Mouse (Mus musculus): ENCODE data around the gene Slc12a3.
A peak's percentile ranks its signal among the peaks of the same experiment; 100 is the strongest.

The Slc12a3 gene

GRCm38 (mm10) chr8:94328932-94329728, at the start of gene Slc12a3:
Gene Slc12a3 (plus strand): TSS chr8:94329201.
- DNase-seq, result peak; percentile 73

DNA sequence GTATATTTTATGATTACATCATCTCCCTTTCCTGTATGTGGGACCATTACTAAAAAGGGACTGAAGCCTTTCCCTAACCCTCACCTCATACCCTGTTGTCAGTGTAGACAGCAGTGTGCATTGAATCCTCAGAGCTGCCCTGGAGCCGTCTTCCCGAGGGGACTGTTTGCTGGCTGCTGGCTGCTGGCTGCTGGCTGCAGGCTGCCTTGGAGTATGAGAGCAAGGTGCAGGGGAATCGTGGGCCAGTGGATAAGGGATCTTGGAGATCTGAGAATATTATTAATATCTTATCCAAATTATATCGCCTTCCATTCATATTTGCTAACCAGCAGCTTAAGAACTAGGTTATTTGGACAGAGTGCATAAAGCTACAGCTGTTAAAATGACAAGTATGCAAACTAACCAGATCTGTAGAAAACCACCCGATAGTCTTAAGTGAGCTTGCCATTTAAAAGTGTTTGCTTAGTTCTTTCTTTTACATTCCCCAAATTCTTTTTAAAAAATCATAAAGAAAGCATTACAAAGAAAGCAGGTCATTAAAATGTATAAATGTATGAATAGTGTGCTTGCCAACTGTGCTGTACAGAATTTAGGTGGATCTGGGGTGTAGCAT, 48.9 kb upstream of the Slc12a3 start:
- DNase-seq, result no peak

DNA sequence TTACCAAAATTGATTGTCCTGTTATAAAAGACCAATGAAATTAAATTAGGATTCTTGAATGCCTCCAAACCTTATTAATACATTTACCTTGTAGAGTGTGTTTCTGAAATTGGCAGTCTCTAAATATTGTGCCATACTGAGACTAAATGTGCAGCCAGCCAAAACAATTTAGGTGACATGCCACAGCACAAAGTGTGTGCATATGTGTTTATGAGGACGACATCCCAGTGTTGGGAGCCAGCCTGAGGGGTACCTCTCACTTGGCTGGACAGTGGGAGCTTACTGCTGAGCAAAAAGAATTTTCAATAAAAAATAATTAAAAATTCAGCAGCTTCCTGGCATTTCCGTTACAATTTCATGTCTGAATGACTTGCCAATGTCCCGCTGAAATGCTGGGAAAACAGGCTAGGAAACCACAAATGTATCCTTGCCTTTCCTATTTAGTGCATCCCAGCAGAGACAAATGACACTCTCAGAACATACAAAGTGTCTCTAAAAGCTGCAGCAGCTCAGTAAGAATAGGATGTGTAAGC, 46.5 kb upstream of the Slc12a3 start:
- no peak for DNase-seq

DNA sequence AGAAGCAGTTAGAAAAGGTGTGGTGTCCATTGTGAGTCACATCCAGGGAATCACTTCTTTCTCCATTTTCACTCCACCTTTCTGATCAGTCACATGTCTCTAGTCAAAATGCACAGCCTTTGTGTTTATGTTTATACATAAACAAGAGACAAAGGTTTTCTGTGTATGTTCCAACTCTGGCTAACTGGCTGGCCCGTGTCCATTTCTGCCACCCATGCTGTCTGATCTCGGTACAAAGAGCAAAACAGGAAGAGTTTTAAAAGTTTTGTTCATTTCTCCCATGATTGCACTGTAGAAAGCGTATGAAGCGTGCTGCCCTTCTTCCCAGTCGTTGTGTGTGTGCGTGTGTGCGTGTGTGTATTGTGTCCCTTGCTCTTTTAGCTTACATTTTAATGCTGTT, 44.8 kb upstream of the Slc12a3 start:
- DNase-seq, result no peak

DNA sequence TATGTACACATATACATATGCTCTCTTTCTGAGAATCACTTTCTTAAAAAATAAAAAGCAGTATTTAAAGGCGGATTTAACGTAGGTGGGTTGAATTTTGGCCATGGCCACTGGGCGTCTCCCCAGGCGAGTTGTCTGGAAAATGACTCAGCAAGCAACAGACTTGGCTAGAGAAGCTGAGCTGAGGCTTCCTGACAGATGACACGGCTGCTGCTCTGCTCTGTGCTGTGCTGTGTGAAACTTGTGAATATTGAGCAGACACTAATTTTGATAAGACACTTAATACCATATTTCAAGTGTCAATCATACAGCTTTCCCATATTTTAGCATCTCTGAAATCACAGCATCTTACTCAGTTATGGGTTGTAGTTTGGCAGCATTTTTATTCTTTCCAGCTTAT, 38.4 kb upstream of the Slc12a3 start:
- DNase-seq, result no peak

GRCm38 (mm10) chr8:94292072-94292471, 36.9 kb upstream of the Slc12a3 start:
- DNase-seq, result peak; percentile 87

DNA sequence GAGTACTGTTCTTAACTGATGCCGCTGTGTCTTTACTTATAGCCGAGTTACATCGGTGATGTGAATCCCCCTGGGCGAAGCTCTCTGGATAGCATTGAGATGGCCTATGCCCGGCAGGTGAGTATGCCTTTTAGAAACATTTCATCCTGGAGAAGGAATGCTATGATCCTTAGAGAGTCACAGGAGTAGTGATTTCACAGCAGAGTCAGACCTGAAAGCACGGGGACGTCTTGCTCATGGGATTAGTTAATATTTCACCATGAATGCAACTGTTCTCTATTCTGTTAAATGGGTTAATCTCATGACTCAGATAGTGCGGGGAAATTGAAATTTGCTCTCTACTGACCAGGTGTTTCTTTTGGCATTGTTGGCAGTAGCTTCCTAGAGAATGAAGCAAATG, 36.4 kb upstream of the Slc12a3 start:
- peak; percentile 63 for DNase-seq

- DNase-seq, result no peak
Observed at GRCm38 (mm10) chr8:94295687-94296086, 33.3 kb upstream of the Slc12a3 start.

- no peak for DNase-seq
Observed at GRCm38 (mm10) chr8:94296312-94296991, 32.5 kb upstream of the Slc12a3 start.

DNA sequence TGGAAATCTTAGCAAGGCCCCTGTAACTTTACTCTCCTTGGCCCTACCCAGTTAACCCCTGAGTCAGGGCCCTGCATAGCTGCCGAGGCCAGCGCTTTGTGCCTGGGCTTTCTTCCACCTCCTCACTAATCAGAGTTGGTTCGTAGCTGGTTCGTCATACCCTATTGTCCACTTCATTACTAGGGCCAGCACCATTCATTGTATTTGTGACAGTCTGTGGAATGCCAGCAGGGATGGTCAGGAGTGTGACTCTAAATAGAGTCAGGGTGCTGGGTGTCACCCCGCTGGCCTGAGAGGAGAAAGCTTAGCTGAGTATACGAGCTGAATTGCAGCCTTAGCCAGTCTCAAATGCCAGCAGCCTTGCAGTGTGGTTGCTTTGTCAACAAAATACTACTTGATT, 31.9 kb upstream of the Slc12a3 start:
- DNase-seq, result no peak

DNA sequence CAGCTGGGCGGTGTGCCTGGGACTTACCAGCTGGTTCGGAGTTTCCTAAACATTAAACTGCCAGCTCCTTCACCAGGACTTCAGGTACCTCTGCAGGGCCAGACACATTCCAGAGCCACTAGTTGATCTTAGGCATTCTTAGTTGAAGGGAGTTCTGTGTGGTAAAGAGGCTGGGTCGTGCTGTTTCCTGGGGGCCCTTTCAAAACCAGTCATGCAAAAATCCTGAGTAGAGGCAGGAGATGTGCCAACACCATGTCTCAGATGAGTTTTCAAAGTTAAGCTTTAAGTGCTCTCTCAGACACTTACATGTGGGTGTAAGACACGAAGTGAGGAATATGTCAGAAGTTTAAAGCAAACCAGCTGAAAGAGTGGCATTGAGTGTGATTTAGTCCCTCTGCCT, 28.2 kb upstream of the Slc12a3 start:
- DNase-seq, result no peak

- no peak for DNase-seq
Observed at GRCm38 (mm10) chr8:94304412-94304811, 24.6 kb upstream of the Slc12a3 start.

GRCm38 (mm10) chr8:94306989-94307513, 21.9 kb upstream of the Slc12a3 start:
- DNase-seq, result no peak

GRCm38 (mm10) chr8:94307652-94308051, 21.3 kb upstream of the Slc12a3 start:
- DNase-seq, result no peak

DNA sequence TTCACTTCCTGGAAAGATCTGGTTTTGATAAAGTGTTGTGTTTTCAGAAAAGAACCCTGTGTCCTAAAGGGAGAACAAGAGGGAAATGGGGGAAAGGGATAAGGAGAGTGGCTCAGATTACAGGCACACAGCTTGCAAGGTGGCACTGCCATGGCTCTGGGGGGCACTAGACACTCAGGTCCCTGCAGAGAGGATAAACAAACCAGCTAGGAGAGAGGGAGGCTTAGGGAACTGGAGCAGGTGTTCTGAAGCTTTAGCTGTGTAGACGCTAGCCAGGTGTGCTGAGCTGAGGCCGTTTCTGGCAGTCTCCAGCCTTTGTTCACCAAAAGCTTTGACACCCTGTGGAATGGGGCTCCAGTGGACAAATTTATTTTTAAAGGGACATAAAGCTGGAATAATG, 14.9 kb upstream of the Slc12a3 start:
- no peak for DNase-seq

GRCm38 (mm10) chr8:94317249-94317648, 11.8 kb upstream of the Slc12a3 start:
- no peak for DNase-seq

- no peak for DNase-seq
Observed at GRCm38 (mm10) chr8:94317691-94318090, 11.3 kb upstream of the Slc12a3 start.

DNA sequence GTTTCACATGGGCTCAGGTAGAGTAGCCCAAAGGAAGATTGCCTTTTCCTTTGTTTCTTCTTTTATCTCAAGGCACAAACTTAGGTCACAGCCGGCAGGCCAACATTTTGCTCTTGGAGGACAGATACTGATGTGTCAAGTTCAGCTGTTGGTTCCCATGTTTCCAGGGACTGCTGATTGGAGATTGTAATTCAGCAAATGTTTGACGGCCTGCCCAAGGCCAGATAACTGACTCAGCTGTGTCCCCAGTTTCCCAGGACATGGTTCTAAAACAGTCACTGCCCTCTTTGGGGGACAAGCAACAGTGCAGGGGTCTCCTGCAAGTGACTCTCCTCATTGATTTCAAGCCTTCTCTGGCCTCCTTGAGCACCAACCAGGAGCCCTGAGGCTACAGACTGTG, 9.0 kb upstream of the Slc12a3 start:
- DNase-seq, result no peak

- no peak for DNase-seq
Observed at GRCm38 (mm10) chr8:94322083-94322482, 6.9 kb upstream of the Slc12a3 start.

- no peak for DNase-seq
Observed at GRCm38 (mm10) chr8:94323041-94323440, 6.0 kb upstream of the Slc12a3 start.

DNA sequence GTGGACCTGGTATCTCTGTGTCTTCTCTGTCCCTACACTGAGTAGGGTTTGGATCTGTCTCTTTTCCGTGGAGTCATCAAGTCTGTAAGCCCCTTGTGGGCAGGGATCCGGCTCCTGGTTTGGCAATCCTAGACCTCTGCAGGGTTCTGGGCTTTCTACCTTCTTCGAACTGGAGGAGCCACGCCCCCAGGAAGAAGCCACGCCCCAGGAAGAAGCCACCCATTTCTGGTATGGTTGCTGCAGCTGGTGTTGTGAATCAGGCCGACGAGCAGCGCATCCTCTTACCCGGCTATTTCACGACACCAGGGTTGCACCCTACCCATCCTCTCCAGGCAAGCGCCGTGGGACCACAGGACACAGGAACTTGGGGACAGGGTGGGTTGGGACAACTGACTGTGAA, 4.9 kb upstream of the Slc12a3 start:
- no peak for DNase-seq

- peak; percentile 71 for DNase-seq
Observed at GRCm38 (mm10) chr8:94326016-94326415, 3.0 kb upstream of the Slc12a3 start.

DNA sequence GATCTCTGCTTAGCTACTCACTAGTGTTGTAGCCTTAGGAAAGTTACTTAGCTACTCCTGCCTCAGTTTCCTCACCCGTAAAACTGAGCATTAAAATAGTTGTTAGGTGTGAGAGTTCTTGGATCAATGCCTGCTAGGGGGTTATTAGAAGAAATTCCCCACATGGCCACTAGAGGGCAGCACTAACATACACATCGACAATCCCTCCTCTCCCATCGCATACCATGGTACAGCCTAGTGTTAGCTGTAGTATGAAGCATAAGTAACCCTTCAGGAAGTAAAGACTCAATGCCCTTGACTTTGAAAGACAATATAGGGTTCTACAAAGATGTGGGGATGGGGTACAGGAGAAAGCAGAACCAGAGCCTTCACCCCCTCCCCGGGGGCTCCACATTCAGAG, 1.7 kb downstream of the Slc12a3 start:
- DNase-seq, result no peak

GRCm38 (mm10) chr8:94333345-94333744, 4.3 kb downstream of the Slc12a3 start:
- DNase-seq, result no peak

Measured in kidney, adult 11 months (tissue).